Mouse (Mus musculus): Measurements from ENCODE around the gene Epha8. TPM values are rescaled to one million over a fixed set of nuclear protein-coding genes. Genes with fewer than 3 reads are reported as not detected.

Gene Epha8
- polyA plus RNA-seq, 1 experiment from 2014 or later = 13.9 TPM

- Histone ChIP-seq H3K4me3 (replicated peaks) (no peak overlapping the region), H3K9me3 (replicated peaks) (no peaks in the 10 kb centered on the region), H3K27me3 (replicated peaks) (0 out of 2 replicates have a peak, but pooled peaks cover 4% of the 10 kb centered on the region), H3K36me3 (no peaks in the 10 kb centered on the region), H3K4me2 (no peak overlapping the region), H3K27ac (replicated peaks) (no peak overlapping the region), H3K4me1 (peaks cover 31% of the 10 kb centered on the region), H3K9ac (replicated peaks) (no peak overlapping the region)
- ATAC-seq (ENCODE audit: low FRiP score) = no peak
- 11% methylated on average over 6 of the region's 6 CpGs for WGBS
Measured at GRCm38 (mm10) chr4:136924529-136924928, 32.1 kb downstream of the Epha8 start.

DNA sequence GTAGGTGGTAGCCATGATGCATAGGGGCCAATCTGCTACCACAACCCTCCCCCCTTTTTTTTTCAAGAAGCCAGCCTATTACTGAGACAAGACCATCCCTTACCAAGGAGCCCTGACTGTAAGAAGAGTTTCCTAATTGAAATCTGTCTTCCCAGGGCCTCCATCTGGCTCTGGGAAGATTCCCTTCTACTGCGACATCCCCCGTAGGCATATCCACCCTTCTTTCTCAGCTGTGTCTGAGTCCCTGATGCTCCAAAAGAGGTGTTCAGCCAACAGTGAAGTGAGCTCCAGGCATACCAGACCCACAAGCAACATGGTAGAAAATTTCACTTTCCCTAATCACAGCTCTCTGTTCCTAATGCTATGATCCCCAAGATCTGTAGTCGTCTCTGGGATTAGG, 37.1 kb downstream of the Epha8 start:
- no peak for ATAC-seq (ENCODE audit: low FRiP score)
- Histone ChIP-seq H3K4me2 (no peak overlapping the region), H3K4me1 (peaks cover 18% of the 10 kb centered on the region), H3K9ac (replicated peaks) (no peak overlapping the region), H3K27me3 (replicated peaks) (peaks cover 4% of the 10 kb centered on the region; the same call in 1 of the 2 replicates), H3K4me3 (replicated peaks) (no peak overlapping the region), H3K9me3 (replicated peaks) (no peaks in the 10 kb centered on the region), H3K27ac (replicated peaks) (no peak overlapping the region), H3K36me3 (no peaks in the 10 kb centered on the region)
- WGBS = 88% methylated on average over 3 of the region's 3 CpGs

GRCm38 (mm10) chr4:136918834-136919233, 37.8 kb downstream of the Epha8 start:
- WGBS = 86% methylated on average over 8 of the region's 8 CpGs
- ATAC-seq (ENCODE audit: low FRiP score) = no peak
- no peaks in the 10 kb centered on the region for H3K36me3 ChIP-seq
- H3K9me3 ChIP-seq (replicated peaks) = no peaks in the 10 kb centered on the region
- no peak overlapping the region for H3K4me2 ChIP-seq
- peaks cover 17% of the 10 kb centered on the region for H3K4me1 ChIP-seq
- H3K27me3 ChIP-seq (replicated peaks) = peaks cover 4% of the 10 kb centered on the region; the same call in 1 of the 2 replicates
- H3K4me3 ChIP-seq (replicated peaks) = no peak overlapping the region
- no peak overlapping the region for H3K9ac ChIP-seq (replicated peaks)
- H3K27ac ChIP-seq (replicated peaks) = no peak overlapping the region

- Histone ChIP-seq H3K36me3 (no peaks in the 10 kb centered on the region), H3K27ac (replicated peaks) (peak overlapping the region; percentile 56; the same call in 1 of the 2 replicates), H3K9ac (replicated peaks) (0 out of 2 replicates have a peak overlapping the region, but pooled peaks have one; percentile 17), H3K4me2 (no peak overlapping the region), H3K27me3 (replicated peaks) (peaks cover 9% of the 10 kb centered on the region; the same call in 1 of the 2 replicates), H3K4me3 (replicated peaks) (no peak overlapping the region), H3K9me3 (replicated peaks) (no peaks in the 10 kb centered on the region), H3K4me1 (peaks cover 23% of the 10 kb centered on the region)
- 33% methylated on average over 7 of the region's 7 CpGs for WGBS
- ATAC-seq (ENCODE audit: low FRiP score) = peak; percentile 25; the same call in 1 of the 2 replicates
Measured at GRCm38 (mm10) chr4:136917165-136917524, 39.5 kb downstream of the Epha8 start.

- H3K4me3 ChIP-seq (replicated peaks) = no peak overlapping the region
- ATAC-seq (ENCODE audit: low FRiP score) = peak; percentile 30; the same call in 1 of the 2 replicates
- peaks cover 9% of the 10 kb centered on the region for H3K27me3 ChIP-seq (replicated peaks)
- WGBS = 33% methylated on average over 20 of the region's 20 CpGs
- no peak overlapping the region for H3K9ac ChIP-seq (replicated peaks)
- H3K9me3 ChIP-seq (replicated peaks) = no peaks in the 10 kb centered on the region
- H3K4me1 ChIP-seq = peaks cover 27% of the 10 kb centered on the region
- H3K4me2 ChIP-seq = 0 out of 2 replicates have a peak overlapping the region, but pooled peaks have one; percentile 6
- peak overlapping the region; percentile 56; the same call in 1 of the 2 replicates for H3K27ac ChIP-seq (replicated peaks)
- no peaks in the 10 kb centered on the region for H3K36me3 ChIP-seq
Measured at GRCm38 (mm10) chr4:136916359-136917164, 40.1 kb downstream of the Epha8 start.

- Histone ChIP-seq H3K9ac (replicated peaks) (no peak overlapping the region), H3K27me3 (replicated peaks) (peaks cover 26% of the 10 kb centered on the region), H3K4me2 (no peak overlapping the region), H3K9me3 (replicated peaks) (no peaks in the 10 kb centered on the region), H3K36me3 (no peaks in the 10 kb centered on the region), H3K27ac (replicated peaks) (no peak overlapping the region), H3K4me1 (peaks cover 35% of the 10 kb centered on the region), H3K4me3 (replicated peaks) (no peak overlapping the region)
- WGBS = 13% methylated on average over 9 of the region's 9 CpGs
- ATAC-seq (ENCODE audit: low FRiP score) = no peak
Measured at GRCm38 (mm10) chr4:136912841-136913240, 43.8 kb downstream of the Epha8 start.

DNA sequence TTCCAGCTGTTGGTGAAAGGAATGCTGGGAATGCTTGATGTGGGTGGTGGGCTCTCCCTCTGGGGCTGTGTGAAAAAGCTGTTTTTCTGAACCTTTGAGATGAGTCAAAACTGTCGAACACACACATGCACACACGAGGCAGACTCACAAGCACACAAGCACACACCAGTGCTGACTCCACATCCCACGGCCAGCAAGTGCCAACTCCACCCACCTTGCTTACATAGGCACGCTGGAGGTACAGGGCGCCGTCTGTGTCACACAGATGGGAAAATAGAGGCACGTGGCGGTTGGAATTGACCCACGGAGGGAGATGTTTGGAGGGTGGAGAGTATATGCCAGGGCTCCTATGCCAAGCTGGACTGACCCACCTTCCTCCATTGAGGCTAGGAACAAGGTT, 44.8 kb downstream of the Epha8 start:
- no peaks in the 10 kb centered on the region for H3K9me3 ChIP-seq (replicated peaks)
- peaks cover 30% of the 10 kb centered on the region for H3K27me3 ChIP-seq (replicated peaks)
- peak overlapping the region; percentile 40 for H3K4me2 ChIP-seq
- no peak overlapping the region for H3K9ac ChIP-seq (replicated peaks)
- no peaks in the 10 kb centered on the region for H3K36me3 ChIP-seq
- no peak overlapping the region for H3K27ac ChIP-seq (replicated peaks)
- WGBS = 44% methylated on average over 9 of the region's 9 CpGs
- peaks cover 29% of the 10 kb centered on the region for H3K4me1 ChIP-seq
- ATAC-seq (ENCODE audit: low FRiP score) = no peak
- H3K4me3 ChIP-seq (replicated peaks) = no peak overlapping the region

GRCm38 (mm10) chr4:136911211-136911646, 45.4 kb downstream of the Epha8 start:
- Histone ChIP-seq H3K27ac (replicated peaks) (no peak overlapping the region), H3K27me3 (replicated peaks) (peaks cover 36% of the 10 kb centered on the region), H3K4me3 (replicated peaks) (no peak overlapping the region), H3K9me3 (replicated peaks) (no peaks in the 10 kb centered on the region), H3K9ac (replicated peaks) (0 out of 2 replicates have a peak overlapping the region, but pooled peaks have one; percentile 5), H3K36me3 (no peaks in the 10 kb centered on the region), H3K4me1 (peaks cover 23% of the 10 kb centered on the region), H3K4me2 (peak overlapping the region; percentile 40)
- ATAC-seq (ENCODE audit: low FRiP score) = no peak
- 3% methylated on average over 17 of the region's 17 CpGs for WGBS

GRCm38 (mm10) chr4:136907809-136908208, 48.8 kb downstream of the Epha8 start:
- Histone ChIP-seq H3K9me3 (replicated peaks) (no peaks in the 10 kb centered on the region), H3K36me3 (no peaks in the 10 kb centered on the region), H3K9ac (replicated peaks) (no peak overlapping the region), H3K4me2 (no peak overlapping the region), H3K4me3 (replicated peaks) (no peak overlapping the region), H3K27ac (replicated peaks) (no peak overlapping the region), H3K4me1 (peaks cover 30% of the 10 kb centered on the region), H3K27me3 (replicated peaks) (peaks cover 54% of the 10 kb centered on the region)
- no peak for ATAC-seq (ENCODE audit: low FRiP score)

GRCm38 (mm10) chr4:136907033-136907432, 49.6 kb downstream of the Epha8 start:
- 12% methylated on average over 7 of the region's 7 CpGs for WGBS
- no peak overlapping the region for H3K9ac ChIP-seq (replicated peaks)
- H3K27me3 ChIP-seq (replicated peaks) = peaks cover 48% of the 10 kb centered on the region
- peaks cover 25% of the 10 kb centered on the region for H3K4me1 ChIP-seq
- H3K27ac ChIP-seq (replicated peaks) = no peak overlapping the region
- no peak for ATAC-seq (ENCODE audit: low FRiP score)
- no peaks in the 10 kb centered on the region for H3K9me3 ChIP-seq (replicated peaks)
- no peaks in the 10 kb centered on the region for H3K36me3 ChIP-seq
- H3K4me3 ChIP-seq (replicated peaks) = no peak overlapping the region
- H3K4me2 ChIP-seq = no peak overlapping the region

DNA sequence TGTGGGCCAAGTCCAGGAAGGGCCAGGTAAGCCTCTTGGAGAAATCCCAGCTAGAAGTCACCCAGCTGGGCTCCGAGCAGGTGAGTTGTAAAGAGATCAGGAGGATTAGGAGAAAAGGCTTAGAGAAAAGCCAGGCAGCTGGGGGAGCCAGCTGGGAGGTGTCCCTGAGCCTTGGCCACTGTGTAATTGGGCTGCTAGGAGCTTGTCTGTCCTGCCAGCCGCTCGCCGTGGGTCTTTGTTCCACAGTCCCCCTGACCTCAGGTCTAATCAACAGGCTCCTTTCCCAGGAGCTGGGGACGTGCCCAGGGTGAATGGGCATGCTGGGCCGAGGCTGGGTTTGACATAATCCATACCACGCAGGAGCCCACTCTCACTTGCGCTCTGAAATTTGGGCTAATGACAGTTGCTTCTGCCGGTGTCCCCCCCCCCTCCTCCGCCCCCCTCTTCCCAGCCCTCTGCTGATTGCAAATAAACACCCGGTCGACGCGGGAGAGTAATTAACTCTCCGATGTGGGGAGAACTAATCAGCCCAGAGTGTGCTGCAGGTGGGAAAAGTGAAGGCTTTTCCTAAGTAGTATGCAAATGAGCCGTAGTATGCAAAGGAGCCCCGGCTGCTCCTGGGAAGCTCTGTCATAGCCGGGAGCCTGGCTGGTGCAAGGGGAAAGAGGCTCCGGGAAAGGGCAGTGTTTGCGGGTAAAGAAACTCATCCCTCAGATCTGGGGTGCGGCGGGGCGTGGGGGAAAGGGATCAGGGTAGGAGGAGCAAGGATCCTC, 51.7 kb downstream of the Epha8 start:
- H3K4me2 ChIP-seq = peak overlapping the region; percentile 43
- H3K9me3 ChIP-seq (replicated peaks) = no peaks in the 10 kb centered on the region
- no peak overlapping the region for H3K27ac ChIP-seq (replicated peaks)
- no peaks in the 10 kb centered on the region for H3K36me3 ChIP-seq
- H3K4me1 ChIP-seq = peaks cover 13% of the 10 kb centered on the region
- WGBS = 2% methylated on average over 23 of the region's 23 CpGs
- H3K27me3 ChIP-seq (replicated peaks) = peaks cover 39% of the 10 kb centered on the region
- H3K4me3 ChIP-seq (replicated peaks) = peak overlapping the region; percentile 3; the same call in 1 of the 2 replicates
- ATAC-seq (ENCODE audit: low FRiP score) = peak; percentile 69; the same call in 1 of the 2 replicates
- H3K9ac ChIP-seq (replicated peaks) = no peak overlapping the region
